Mouse (Mus musculus) frontal cortex, postnatal 10 days (tissue): ENCODE measurements around the gene Gm10553.
"Not testable (repeated sequence)": the region's sequence is repeated elsewhere in the genome, so short reads cannot be mapped to it uniquely, and the experiment has no call there.

Experiments used
- DNase-seq, 2 experiments: peaks; one replicate each; pipeline ENCODE4 v3.0.0; 2022; ENCODE audit warnings: low spot score in 2 of 2, mixed read lengths in 1 of 2

Gm10553 gene

GRCm38 (mm10) chr1:85099864-85100263 lies at the start of gene Gm10553:
Gene Gm10553, plus strand, starts transcription at chr1:85100164.
- not testable (repeated sequence) for DNase-seq

GRCm38 (mm10) chr1:85071690-85072089 lies 28.3 kb upstream of the Gm10553 start:
- not testable (repeated sequence) for DNase-seq

- not testable (repeated sequence) for DNase-seq
Observed at GRCm38 (mm10) chr1:85073099-85073498, 26.9 kb upstream of the Gm10553 start.

- DNase-seq: not testable (repeated sequence)
Observed at GRCm38 (mm10) chr1:85084803-85085202, 15.2 kb upstream of the Gm10553 start.

GRCm38 (mm10) chr1:85086211-85086610 lies 13.8 kb upstream of the Gm10553 start:
- not testable (repeated sequence) for DNase-seq

DNA sequence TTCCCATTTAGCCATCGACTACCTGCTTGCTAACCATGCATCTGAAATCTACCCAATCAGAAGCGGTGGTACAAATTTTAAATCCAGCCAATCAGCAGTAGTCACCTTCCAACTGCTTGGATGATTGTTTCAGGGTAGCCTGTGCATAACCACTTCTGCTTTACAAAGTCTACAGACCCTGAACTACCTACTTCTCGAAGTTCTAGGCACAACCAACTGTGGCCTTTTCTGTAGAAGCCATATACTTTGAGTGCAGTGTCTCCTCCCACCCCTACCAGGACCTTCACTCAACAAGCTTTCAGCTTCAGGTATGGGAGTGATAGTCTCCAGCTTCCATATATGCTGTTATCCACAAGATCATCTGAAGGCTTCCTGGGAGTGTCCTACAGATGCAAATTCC lies 7.8 kb upstream of the Gm10553 start:
- DNase-seq: not testable (repeated sequence)

GRCm38 (mm10) chr1:85093011-85093572 lies 6.9 kb upstream of the Gm10553 start:
- DNase-seq: not testable (repeated sequence)

- not testable (repeated sequence) for DNase-seq
Observed at GRCm38 (mm10) chr1:85099081-85099480, 883 bp upstream of the Gm10553 start.

DNA sequence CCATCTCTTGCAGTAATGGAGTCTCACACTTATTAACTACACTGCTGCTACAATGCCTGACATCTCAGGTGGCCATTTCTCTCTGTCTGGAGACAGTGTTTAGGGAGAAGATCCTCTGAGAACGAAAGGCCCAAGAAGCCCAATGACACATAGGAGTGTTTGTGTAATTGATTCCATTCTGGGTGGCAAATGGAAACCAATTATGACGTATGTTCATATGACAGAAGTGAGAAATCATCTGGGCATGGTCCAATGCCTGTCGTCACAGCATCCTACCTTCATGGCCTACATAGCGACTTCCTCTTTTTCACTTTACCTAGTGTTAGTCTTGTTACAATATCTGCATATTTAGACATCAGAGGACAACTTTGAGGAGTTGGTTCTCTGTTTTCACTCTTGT lies 1.8 kb downstream of the Gm10553 start:
- not testable (repeated sequence) for DNase-seq

- DNase-seq: not testable (repeated sequence)
Observed at GRCm38 (mm10) chr1:85105336-85105735, 5.4 kb downstream of the Gm10553 start.

GRCm38 (mm10) chr1:85106013-85106412 lies 6.0 kb downstream of the Gm10553 start:
- DNase-seq: not testable (repeated sequence)

DNA sequence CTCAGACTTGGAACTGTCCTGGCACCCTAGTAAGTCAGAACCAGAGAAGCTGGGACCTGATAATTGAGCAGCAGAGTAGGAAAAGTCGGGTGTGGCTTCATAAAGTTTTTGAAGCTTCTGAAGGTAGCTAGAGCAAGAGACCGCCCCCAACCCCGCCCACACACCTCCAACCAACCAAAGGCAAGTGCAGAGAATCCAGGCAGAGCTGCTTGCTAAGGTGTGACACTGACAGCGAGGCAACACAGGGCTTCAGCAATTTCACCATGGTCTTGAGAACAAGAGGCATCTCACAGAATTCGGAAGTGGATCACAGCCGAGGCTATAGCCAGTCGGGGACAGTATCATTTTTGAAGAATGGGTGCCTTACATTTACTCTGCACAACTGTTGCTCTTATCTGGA lies 9.8 kb downstream of the Gm10553 start, which contains the start of gene A530032D15Rik:
Gene A530032D15Rik, minus strand, starts transcription at position 101 of the 400 bp plus-strand sequence.
- not testable (repeated sequence) for DNase-seq

DNA sequence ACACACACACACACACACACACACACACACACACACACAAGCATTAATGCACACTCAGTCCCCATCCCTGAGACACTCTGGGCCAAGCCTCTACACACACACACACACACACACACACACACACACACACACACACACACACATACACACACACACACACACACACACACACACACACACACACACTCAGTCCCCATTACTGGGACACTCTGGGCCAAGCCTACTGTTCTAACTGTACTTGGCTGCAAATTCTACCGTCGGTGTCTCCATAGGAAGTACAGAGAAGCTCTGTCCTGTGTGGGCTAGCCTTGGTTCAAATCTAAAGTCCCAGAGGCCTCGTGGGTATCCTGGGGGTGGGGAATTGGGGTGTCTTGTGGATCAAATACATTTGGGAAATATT lies 10.9 kb downstream of the Gm10553 start:
- not testable (repeated sequence) for DNase-seq

GRCm38 (mm10) chr1:85111572-85111971 lies 11.6 kb downstream of the Gm10553 start:
- not testable (repeated sequence) for DNase-seq

DNA sequence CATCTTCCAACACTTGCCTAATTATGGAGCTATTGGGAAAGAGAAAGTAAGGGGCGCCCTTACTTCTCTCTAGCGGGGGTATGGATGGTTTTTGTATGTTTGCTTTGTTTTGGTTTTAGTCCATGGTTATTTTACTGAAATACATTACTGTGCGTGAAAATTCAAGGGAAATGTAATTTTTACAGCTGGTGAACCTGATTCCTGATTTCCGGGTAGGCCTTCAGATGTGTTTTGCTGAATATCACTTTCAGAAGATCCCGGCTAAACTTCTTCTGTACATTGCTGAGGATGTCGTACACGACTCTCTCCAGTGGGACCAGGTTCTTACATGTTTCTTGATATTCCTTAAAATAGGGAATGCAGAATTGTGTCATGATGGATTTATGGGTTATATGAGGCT lies 12.3 kb downstream of the Gm10553 start:
- not testable (repeated sequence) for DNase-seq

DNA sequence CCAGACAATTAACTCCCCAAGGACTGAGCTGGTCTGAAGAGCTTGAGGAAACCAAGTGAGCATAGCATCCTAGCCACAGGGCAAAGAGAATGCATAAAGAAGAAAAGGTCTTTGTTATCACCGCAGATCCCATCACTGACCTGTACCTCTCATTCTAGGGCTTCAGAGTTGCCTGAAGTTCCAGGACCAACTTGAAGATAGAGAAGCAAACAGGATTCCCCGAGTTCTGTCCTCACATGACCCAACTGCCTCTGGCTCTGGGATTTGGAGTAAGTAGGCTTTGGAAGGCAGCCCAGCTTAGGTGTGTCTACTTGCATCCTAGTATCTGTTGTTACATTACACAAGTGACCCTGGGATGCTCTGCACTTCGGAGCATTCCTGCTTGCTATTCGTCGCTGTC lies 12.9 kb downstream of the Gm10553 start:
- not testable (repeated sequence) for DNase-seq

- DNase-seq: not testable (repeated sequence)
Observed at GRCm38 (mm10) chr1:85114078-85114477, 14.1 kb downstream of the Gm10553 start.

- DNase-seq: not testable (repeated sequence)
Observed at GRCm38 (mm10) chr1:85114666-85115402, 14.9 kb downstream of the Gm10553 start.

DNA sequence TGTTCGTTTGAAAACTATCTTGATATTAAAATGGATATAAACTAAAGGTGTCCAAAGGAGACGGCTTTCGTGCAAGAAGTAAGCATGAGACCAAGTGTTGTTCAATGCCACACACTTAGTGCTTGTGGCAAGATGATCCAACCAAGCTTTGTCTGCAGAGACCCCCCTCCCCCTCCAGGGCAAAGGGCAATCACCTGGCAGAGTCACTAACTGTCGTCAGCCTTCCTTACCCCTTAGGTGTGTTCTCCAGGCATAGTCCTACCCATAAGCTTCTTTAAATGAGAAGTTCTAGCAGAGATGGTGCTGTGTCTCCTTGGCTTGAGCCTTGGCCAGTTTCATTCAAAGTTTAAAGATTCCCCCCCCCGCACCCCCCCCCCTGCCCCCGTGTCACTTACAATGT lies 17.6 kb downstream of the Gm10553 start:
- not testable (repeated sequence) for DNase-seq

DNA sequence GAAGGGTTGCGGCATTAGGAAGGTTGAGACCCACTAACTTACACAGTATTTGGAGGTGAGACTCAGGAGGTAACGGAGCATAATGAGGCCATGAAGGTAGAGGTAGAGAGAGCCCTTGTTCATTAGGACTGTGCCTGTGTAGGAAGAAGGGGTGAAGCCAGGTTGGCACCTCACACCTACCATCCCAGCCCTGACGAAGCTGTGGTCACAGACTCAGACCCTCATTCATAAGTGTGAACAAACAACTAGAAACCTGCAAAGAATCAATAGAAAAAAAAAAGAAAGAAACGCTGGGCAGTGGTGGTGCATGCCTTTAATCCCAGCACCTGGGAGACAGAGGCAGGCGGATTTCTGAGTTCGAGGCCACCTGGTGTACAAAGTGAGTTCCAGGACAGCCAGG lies 18.4 kb downstream of the Gm10553 start:
- not testable (repeated sequence) for DNase-seq

DNA sequence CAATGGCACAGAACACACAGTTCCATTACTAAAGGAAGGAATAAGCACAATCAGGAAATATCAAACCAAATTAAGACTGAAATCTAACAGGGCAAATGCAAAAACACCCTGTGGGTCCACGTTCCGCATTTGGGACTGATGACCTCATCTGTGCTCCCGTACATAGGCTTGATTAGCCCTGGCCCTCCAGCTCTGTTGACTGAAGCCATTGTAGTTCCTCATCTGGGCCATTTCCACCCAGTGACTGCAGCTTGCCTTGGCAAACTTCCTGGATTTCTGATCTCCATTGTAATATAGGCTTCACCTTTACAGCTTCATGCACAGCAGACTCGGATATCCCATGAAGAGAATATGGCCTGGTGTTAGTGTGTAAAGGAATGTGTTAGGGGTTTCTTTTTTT lies 21.9 kb downstream of the Gm10553 start:
- not testable (repeated sequence) for DNase-seq

DNA sequence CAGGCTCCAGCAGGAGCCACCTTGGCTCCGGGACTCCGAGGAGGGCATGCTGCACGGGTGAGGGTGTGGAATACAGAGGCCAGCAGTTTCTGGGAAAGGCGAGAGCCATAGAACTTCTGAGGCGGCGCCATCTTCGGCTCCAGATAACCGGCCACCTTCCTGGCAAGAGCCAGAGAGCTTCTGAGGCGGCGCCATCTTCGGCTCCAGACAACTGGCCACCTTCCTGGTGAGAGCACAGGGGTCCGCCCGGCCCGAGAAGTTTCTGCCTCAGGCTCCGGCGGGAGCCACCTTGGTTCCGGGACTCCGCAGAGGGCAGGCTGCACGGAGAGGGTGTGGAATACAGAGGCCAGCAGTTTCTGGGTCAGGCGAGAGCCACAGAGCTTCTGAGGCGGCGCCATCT lies 33.7 kb downstream of the Gm10553 start:
- DNase-seq: not testable (repeated sequence)
